Mouse (Mus musculus): ENCODE data around the gene Slk.
A peak's percentile ranks its signal among the peaks of the same experiment; 100 is the strongest.
"Not testable (repeated sequence)": the region's sequence is repeated elsewhere in the genome, so short reads cannot be mapped to it uniquely, and the experiment has no call there.

The Slk gene

DNA sequence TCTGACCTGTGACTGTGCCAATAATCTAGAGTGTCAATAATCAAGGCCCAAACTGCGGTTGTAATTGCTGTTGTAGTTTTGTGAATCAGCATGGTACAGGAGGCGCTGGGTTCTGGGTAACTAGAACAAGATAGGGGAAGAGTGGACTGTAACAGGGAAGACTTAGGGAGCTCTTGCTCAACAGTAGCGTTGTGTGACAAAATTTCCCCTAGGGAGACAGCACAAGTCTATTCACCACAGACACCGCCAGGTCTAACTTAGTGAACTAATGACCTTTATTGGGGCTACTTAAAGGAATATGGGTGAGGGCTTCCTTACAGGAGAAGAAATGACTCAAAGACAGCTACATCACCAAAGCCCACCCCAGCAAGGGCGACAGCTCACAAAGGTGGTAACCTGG is 9.4 kb upstream of the Slk start:
- no peak for DNase-seq (ENCODE audit: low spot score)

DNA sequence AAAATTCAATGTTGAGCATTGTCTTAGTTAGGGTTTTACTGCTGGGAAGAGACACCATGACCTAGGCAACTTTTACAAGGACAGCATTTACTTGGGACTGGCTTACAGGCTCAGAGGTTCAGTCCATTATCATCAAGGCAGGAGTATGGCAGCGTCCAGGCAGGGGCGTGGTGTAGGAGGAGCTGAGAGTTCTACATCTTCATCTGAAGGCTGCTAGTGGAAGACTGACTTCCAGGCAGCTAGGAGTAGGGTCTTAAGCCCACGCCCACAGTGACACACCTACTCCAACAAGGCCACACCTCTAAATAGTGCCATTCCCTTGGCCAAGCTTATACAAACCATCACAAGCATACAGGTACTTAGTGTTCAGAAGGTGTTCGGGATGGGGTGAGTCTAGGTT is 7.5 kb upstream of the Slk start:
- not testable (repeated sequence) for DNase-seq (ENCODE audit: low spot score)

GRCm38 (mm10) chr19:47573718-47574117 is 5.8 kb upstream of the Slk start:
- DNase-seq (ENCODE audit: low spot score): no peak

GRCm38 (mm10) chr19:47578581-47579224 is 775 bp upstream of the Slk start:
- DNase-seq (ENCODE audit: low spot score): no peak

- DNase-seq (ENCODE audit: low spot score): peak; percentile 52
Observed at GRCm38 (mm10) chr19:47579788-47580631, 532 bp downstream of the Slk start.

- no peak for DNase-seq (ENCODE audit: low spot score)
Observed at GRCm38 (mm10) chr19:47585772-47586171, 6.3 kb downstream of the Slk start.

DNA sequence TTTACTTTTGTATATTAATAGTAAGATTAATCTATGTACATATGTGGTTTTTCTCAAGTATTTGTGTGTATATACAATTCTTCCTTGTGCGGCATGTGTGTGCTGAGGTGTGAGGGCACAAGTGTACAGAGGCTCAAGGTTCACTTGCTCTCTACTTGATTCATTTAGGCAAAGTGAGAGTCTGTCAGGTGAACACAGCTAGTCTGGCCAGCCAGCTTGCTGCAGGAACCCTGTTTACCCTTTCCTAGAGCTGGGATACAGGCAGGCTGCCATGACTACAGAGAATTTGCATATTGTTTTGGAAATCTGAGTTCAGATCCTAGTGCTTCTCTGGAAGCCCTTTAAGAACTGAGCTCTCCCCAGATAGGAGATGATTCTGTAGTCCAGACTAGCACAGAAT is 7.5 kb downstream of the Slk start:
- no peak for DNase-seq (ENCODE audit: low spot score)

DNA sequence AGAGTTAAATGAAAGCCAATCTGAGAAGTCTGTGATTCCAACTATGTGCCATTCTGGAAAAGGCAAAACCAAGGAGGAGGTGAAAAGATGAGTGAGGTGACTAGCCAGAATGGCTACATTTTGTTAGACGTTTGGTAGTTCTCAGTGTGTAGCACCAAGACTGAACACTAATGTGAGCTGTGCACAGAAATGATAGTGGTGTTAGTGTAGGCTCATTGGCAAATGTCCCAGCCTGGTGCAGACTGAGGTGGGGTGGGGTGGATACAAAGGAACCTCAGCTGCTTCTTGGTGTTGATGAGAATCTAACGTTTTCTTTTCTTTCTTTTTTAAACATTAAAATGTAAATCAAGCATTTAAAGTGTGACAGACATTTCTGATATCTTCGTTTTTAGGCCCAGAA is 29.0 kb downstream of the Slk start:
- no peak for DNase-seq (ENCODE audit: low spot score)

DNA sequence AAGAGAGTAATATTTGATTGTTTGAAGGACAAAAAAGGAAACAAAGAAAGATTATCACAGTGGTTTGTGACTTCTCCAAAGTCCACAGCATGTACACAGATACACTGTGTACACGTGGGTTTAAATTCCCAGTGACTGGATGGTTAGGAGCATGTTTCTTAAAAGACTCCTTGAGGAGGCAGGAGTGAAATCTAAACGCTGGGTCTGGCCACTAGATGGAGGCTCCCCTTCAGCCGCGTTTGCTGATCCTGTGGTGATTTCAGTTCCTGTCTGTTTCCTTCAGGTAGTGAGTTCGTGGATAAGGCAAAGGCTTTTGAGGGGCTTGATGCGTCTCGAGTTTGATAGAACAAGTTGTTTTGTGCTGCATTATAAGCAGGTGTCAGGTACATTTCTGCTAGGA is 34.0 kb downstream of the Slk start:
- DNase-seq (ENCODE audit: low spot score): no peak

GRCm38 (mm10) chr19:47621478-47621877 is 42.0 kb downstream of the Slk start:
- no peak for DNase-seq (ENCODE audit: low spot score)

- DNase-seq (ENCODE audit: low spot score): no peak
Observed at GRCm38 (mm10) chr19:47624940-47625711, 45.6 kb downstream of the Slk start.

- no peak for DNase-seq (ENCODE audit: low spot score)
Observed at GRCm38 (mm10) chr19:47627450-47627849, 48.0 kb downstream of the Slk start.

DNA sequence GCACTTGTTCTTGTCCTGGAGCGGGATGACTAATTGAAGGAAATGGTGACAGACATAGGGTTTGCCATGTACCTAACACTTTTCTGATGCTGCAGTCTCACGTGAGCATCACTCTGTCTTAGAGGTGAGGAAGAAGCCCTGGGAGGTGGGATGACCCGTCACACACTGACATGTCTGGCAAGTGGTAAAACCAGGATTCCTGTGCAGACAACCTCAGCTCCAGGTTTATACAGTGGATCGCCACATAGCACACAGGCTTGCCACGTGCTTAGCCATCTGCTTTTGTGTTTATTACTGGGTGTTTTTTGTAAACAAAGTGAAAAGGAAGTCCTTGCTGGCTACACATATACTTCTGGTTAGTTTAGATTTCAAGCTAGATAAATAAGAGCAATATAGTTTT is 49.6 kb downstream of the Slk start:
- no peak for DNase-seq (ENCODE audit: low spot score)

- DNase-seq (ENCODE audit: low spot score): no peak
Observed at GRCm38 (mm10) chr19:47630381-47630780, 50.9 kb downstream of the Slk start.

DNA sequence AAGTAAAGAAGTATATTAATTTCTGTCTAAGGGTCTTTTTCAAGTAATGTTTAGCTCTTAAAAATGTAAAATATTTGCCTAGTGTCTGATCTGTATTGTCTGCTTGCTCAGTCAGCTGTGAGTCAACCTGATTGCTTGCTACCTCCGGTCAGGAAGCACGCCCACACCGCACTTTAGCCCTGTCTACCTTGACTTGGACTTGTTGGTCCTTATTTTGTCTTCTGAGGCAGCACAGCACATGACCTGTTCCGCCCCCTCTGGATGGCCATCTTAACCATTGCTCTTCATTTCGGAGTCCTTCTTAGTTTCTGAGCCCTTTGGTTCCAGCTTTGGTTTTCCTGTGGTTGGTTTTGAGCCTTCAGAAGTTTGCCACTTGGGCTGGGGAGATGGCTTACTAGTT is 52.3 kb downstream of the Slk start:
- no peak for DNase-seq (ENCODE audit: low spot score)

DNA sequence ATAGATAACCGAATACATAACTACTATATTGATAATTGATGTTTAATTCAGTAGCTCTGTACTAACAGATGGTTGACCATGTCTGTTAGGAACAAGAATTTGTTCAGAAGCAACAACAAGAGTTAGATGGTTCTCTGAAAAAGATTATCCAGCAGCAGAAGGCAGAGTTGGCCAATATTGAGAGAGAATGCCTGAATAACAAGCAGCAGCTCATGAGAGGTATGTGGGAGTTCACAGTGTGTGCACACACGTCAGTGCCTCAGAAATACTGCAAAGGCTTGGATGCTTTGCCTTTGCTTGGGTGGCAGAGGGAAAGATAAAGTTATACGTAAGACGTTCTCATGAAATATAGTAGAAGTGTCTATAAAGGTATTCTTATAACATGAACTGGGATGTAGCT is 55.9 kb downstream of the Slk start:
- DNase-seq (ENCODE audit: low spot score): no peak

DNA sequence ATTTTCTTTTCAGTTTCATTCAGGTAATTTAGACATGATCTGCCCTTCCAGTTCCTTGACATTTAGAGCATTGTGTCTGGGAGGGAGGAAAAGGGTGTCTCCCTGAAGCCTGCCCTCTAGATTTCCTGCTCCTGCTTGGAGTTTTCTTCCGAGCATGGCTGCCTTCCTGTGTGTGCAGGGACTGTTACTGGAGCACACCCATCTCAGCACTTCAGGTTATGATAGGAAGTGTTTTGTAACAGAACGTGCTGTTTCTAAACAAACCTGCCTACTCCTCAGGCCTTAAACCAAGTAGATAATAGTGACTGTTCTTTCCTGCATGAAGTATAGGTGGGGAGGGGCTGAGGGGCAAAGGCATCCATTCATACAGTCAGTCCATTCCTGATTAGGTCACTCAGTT is 64.4 kb downstream of the Slk start:
- DNase-seq (ENCODE audit: low spot score): no peak

DNA sequence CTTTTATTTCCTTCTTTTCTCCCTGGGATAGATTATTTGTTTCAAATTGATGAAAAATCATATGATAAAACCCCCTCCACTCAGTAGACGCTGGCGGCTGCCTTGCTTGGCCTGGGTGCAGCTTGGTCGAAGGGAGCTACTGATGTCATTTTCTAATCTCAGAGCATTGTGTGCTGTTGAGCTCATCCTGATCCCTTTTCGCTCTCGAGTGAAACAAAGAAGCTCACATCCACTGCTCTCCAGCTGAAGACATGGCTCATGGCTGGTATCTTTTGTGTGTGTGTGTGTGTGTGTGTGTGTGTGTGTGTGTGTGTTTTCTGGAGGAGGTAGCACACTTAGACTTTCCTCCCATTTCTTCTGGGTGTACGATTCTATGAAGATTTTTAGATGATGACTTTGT is 66.1 kb downstream of the Slk start:
- no peak for DNase-seq (ENCODE audit: low spot score)

GRCm38 (mm10) chr19:47646508-47647120 is 67.1 kb downstream of the Slk start:
- DNase-seq (ENCODE audit: low spot score): no peak

- no peak for DNase-seq (ENCODE audit: low spot score)
Observed at GRCm38 (mm10) chr19:47649071-47649470, 69.6 kb downstream of the Slk start.

- no peak for DNase-seq (ENCODE audit: low spot score)
Observed at GRCm38 (mm10) chr19:47650366-47651159, 71.1 kb downstream of the Slk start.

DNA sequence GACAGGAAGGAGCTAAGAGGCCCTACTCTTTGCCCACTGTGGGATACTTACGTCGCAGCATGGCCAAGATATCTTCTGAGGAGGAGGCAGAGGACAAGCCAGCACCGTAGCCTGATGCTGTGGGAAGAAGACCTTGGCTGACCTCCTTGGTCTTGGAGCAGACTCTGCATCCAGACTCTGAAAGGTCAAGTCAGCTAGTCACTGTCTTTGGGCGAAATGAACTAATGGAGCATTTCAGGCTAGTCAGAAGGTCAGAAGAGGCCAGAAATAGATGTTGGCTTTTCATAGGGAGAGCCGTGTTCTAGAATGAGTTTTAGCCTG is 71.6 kb downstream of the Slk start:
- DNase-seq (ENCODE audit: low spot score): no peak

Measured in retina, embryonic 14.5 days (tissue).